Mouse (Mus musculus) neural tube, embryonic 10.5 days (tissue): ENCODE data around the gene Tpm3-rs7.
"Not testable (repeated sequence)": the region's sequence is repeated elsewhere in the genome, so short reads cannot be mapped to it uniquely, and the experiment has no call there.

Source experiments
- DNase-seq: peaks from one replicate; pipeline ENCODE4 v3.0.0-alpha.2; 2017; ENCODE audit warnings: low spot score; ENCODE audit errors: extremely low spot score

Tpm3-rs7 gene

DNA sequence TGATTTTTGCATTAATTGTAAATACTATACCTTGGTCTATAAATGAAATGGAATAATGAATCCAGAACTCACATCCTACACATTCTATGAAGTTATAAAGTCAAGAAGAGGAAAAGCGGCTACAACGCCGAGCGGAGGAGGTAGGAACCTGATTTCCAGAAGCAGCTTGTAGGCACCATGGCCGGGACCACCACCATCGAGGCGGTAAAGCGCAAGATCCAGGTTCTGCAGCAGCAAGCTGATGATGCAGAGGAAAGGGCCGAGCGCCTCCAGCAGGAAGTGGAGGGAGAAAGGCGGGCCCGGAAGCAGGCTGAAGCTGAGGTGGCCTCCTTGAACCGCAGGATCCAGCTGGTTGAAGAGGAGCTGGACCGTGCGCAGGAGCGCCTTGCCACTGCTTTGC is at the start of gene Tpm3-rs7:
Gene Tpm3-rs7, plus strand, starts transcription at position 110 of the 400 bp plus-strand sequence.
- not testable (repeated sequence) for DNase-seq

DNA sequence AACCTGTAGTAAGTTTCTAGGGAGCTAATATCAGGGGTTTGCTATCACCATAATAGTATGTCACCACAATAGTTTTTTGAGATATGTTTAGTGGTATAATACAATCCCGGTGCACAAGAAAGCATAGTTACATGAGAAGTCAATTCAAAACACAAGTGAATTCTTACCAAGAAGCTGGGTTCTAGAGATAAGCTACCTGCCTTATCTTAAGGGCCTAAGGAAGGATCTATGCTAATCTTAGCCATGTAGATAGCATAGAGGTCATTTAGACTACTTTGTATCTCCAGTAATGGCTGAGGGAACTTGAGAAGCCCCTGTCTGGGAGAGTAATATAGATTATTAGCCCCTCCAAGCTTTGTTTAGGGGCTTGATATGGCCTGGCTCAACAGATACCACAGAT is 2.6 kb downstream of the Tpm3-rs7 start:
- no peak for DNase-seq

GRCm38 (mm10) chr14:113363361-113363760 is 49.0 kb downstream of the Tpm3-rs7 start:
- DNase-seq, result no peak
